Mouse (Mus musculus) hindbrain, embryonic 13.5 days (tissue): ENCODE results near the gene Eya2. TPM values are rescaled to one million over a fixed set of nuclear protein-coding genes. Genes with fewer than 3 reads are reported as not detected.

Source experiments
- ATAC-seq: fragments of 200-750 bp; cut with Nextera tagmentation; 2 replicates; pipeline ENCODE4 v1.8.0; 2017; ENCODE audit warnings: moderate TSS enrichment; ENCODE audit not compliant: low FRiP score
- H3K27ac ChIP-seq: fragments of 300-500 bp; sonication (generic); 2 replicates; pipeline ENCODE4 v1.5.1; 2015; ENCODE audit warnings: inconsistent platforms, mild to moderate bottlenecking, moderate library complexity
- H3K27me3 ChIP-seq: fragments of 300-500 bp; sonication (generic); 2 replicates; pipeline ENCODE4 v1.6.1; 2015; ENCODE audit warnings: mild to moderate bottlenecking, inconsistent platforms
- H3K36me3 ChIP-seq: fragments of 300-500 bp; sonication (generic); 2 replicates; pipeline ENCODE4 v1.6.1; 2015; ENCODE audit warnings: mild to moderate bottlenecking, inconsistent platforms
- H3K4me1 ChIP-seq: fragments of 300-500 bp; sonication (generic); replicated peaks from 2 replicates; pipeline ENCODE4 v1.6.1; 2015; ENCODE audit warnings: inconsistent platforms
- H3K4me2 ChIP-seq: fragments of 300-500 bp; sonication (generic); 2 replicates; pipeline ENCODE4 v1.6.1; 2015; ENCODE audit warnings: inconsistent platforms, mild to moderate bottlenecking, moderate library complexity
- H3K4me3 ChIP-seq: fragments of 300-500 bp; sonication (generic); 2 replicates; pipeline ENCODE4 v1.5.1; 2015; ENCODE audit warnings: mild to moderate bottlenecking, inconsistent platforms
- H3K9ac ChIP-seq: fragments of 300-500 bp; sonication (generic); 2 replicates; pipeline ENCODE4 v1.6.1; 2015; ENCODE audit warnings: mild to moderate bottlenecking, inconsistent platforms
- H3K9me3 ChIP-seq: fragments of 300-500 bp; sonication (generic); 2 replicates; pipeline ENCODE4 v1.6.1; 2016; ENCODE audit warnings: inconsistent platforms
- WGBS: fragments of 180-500 bp; shearing (Covaris S2); methylation state at CpG from one replicate; pipeline ENCODE4 v1.1.7; 2015; 5-methylcytosine and 5-hydroxymethylcytosine counted together
- polyA plus RNA-seq: library from polyadenylated mRNA; unstranded; fragments of >200 nt; fragmentation: Nextera tagmentation; extraction: Ambion mirVana; gene quantifications from 2 replicates; pipeline ENCODE4 v1.2.1, GENCODE M21; 2015

Eya2 gene
- polyA plus RNA-seq, 1 experiment from 2014 or later: 12.8 TPM

DNA sequence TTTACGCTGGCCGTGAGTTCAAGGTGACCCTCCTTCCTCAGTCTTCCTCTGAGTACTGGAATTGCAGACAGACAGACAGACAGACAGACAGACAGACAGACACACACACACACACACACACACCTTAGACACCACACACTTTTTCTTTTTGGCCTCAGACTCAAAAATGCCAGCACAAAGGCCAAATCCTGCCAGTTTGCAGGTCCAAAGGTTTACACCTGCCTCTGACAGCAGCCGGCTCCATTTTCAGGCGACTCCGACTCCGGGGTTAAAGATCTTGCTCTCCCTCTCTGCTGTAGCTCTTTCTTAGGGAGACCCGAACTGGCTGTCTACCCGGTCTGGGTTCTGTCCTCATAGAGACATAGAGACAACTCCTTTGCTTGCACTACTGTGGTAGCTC, 30.7 kb upstream of the Eya2 start:
- Histone ChIP-seq H3K4me2 (0 out of 2 replicates have a peak overlapping the region, but pooled peaks have one; percentile 86), H3K4me1 (peaks cover 35% of the 10 kb centered on the region), H3K27me3 (0 out of 2 replicates have a peak, but pooled peaks cover 14% of the 10 kb centered on the region), H3K4me3 (no peak overlapping the region), H3K27ac (peak overlapping the region; percentile 52; the same call in 1 of the 2 replicates), H3K9me3 (no peaks in the 10 kb centered on the region), H3K9ac (no peak overlapping the region), H3K36me3 (no peaks in the 10 kb centered on the region)
- 66% methylated on average over 8 of the region's 8 CpGs for WGBS
- no peak for ATAC-seq

DNA sequence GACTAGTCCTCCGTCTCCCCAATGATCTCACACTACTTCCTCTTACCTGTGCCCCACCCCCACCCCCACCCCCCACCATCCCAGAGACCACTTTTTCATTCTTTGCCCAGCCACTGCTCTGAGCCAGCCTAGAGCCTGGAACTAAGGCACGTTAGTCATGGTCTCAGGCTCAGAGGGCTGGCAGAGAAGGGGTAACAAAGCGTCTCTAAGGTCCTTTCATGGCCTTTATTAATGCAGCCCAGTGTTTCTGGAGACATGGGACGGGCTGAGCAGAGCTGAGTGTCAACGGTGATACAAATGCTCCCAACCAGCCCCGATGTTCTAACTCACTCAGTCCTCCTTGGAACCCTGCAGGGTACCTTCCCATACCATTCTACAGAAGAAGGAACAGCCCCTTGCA, 30.2 kb upstream of the Eya2 start:
- peaks cover 30% of the 10 kb centered on the region for H3K4me1 ChIP-seq
- H3K4me3 ChIP-seq: no peak overlapping the region
- no peaks in the 10 kb centered on the region for H3K36me3 ChIP-seq
- ATAC-seq: peak; percentile 53; the same call in 1 of the 2 replicates
- H3K9me3 ChIP-seq: no peaks in the 10 kb centered on the region
- no peak overlapping the region for H3K4me2 ChIP-seq
- H3K27ac ChIP-seq: peak overlapping the region; percentile 41; the same call in 1 of the 2 replicates
- no peak overlapping the region for H3K9ac ChIP-seq
- 15% methylated on average over 6 of the region's 6 CpGs for WGBS
- H3K27me3 ChIP-seq: 0 out of 2 replicates have a peak, but pooled peaks cover 14% of the 10 kb centered on the region

- Histone ChIP-seq H3K4me3 (no peak overlapping the region), H3K36me3 (no peaks in the 10 kb centered on the region), H3K27me3 (0 out of 2 replicates have a peak, but pooled peaks cover 9% of the 10 kb centered on the region), H3K9me3 (no peaks in the 10 kb centered on the region), H3K27ac (no peak overlapping the region), H3K4me1 (peaks cover 25% of the 10 kb centered on the region), H3K4me2 (no peak overlapping the region), H3K9ac (no peak overlapping the region)
- 78% methylated on average over 6 of the region's 6 CpGs for WGBS
- ATAC-seq: no peak
These were observed 27.9 kb upstream of the Eya2 start for GRCm38 (mm10) chr2:165566898-165567297.

DNA sequence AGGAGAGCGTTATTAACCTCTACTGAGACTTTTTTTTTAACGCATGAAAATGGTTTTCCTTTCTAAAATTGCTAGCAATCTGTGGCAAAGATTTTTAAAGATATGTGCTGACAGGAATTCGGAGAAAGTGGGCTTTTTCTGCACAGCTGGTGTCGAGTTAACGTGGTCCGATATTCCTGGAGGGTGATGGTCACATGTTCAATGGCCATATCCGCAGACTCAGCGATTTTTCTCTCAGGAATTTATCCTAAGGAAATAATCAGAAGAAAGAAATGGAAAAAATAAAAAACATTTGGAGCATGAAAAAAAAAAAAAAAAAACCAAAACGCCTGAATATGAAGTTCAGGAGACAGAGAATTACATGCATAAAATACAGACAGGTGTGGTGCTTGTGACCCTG, 27.0 kb upstream of the Eya2 start:
- H3K27me3 ChIP-seq: 0 out of 2 replicates have a peak, but pooled peaks cover 9% of the 10 kb centered on the region
- 67% methylated on average over 9 of the region's 9 CpGs for WGBS
- H3K9me3 ChIP-seq: no peaks in the 10 kb centered on the region
- no peaks in the 10 kb centered on the region for H3K36me3 ChIP-seq
- H3K4me1 ChIP-seq: peaks cover 25% of the 10 kb centered on the region
- H3K4me2 ChIP-seq: no peak overlapping the region
- no peak overlapping the region for H3K4me3 ChIP-seq
- H3K27ac ChIP-seq: no peak overlapping the region
- H3K9ac ChIP-seq: no peak overlapping the region
- no peak for ATAC-seq

- no peak for ATAC-seq
- Histone ChIP-seq H3K4me2 (no peak overlapping the region), H3K27ac (no peak overlapping the region), H3K36me3 (no peaks in the 10 kb centered on the region), H3K4me3 (no peak overlapping the region), H3K9me3 (no peaks in the 10 kb centered on the region), H3K4me1 (peaks cover 15% of the 10 kb centered on the region), H3K27me3 (0 out of 2 replicates have a peak, but pooled peaks cover 9% of the 10 kb centered on the region), H3K9ac (no peak overlapping the region)
- WGBS: 32% methylated on average over 6 of the region's 6 CpGs
These were observed 25.9 kb upstream of the Eya2 start for GRCm38 (mm10) chr2:165568911-165569310.

- ATAC-seq: no peak
- Histone ChIP-seq H3K4me3 (no peak overlapping the region), H3K4me1 (no peaks in the 10 kb centered on the region), H3K36me3 (no peaks in the 10 kb centered on the region), H3K27ac (no peak overlapping the region), H3K27me3 (no peaks in the 10 kb centered on the region), H3K4me2 (no peak overlapping the region), H3K9me3 (no peaks in the 10 kb centered on the region), H3K9ac (no peak overlapping the region)
- WGBS: 59% methylated on average over 4 of the region's 4 CpGs
These were observed 23.5 kb upstream of the Eya2 start for GRCm38 (mm10) chr2:165571216-165571778.

- H3K36me3 ChIP-seq: no peaks in the 10 kb centered on the region
- H3K4me1 ChIP-seq: peaks cover 11% of the 10 kb centered on the region
- no peaks in the 10 kb centered on the region for H3K9me3 ChIP-seq
- WGBS: 58% methylated on average over 8 of the region's 8 CpGs
- no peak overlapping the region for H3K9ac ChIP-seq
- no peak overlapping the region for H3K4me2 ChIP-seq
- H3K27me3 ChIP-seq: 0 out of 2 replicates have a peak, but pooled peaks cover under 1% of the 10 kb centered on the region
- H3K27ac ChIP-seq: peak overlapping the region; percentile 40; the same call in 1 of the 2 replicates
- ATAC-seq: no peak
- H3K4me3 ChIP-seq: no peak overlapping the region
These were observed 11.8 kb upstream of the Eya2 start for GRCm38 (mm10) chr2:165583044-165583443.

DNA sequence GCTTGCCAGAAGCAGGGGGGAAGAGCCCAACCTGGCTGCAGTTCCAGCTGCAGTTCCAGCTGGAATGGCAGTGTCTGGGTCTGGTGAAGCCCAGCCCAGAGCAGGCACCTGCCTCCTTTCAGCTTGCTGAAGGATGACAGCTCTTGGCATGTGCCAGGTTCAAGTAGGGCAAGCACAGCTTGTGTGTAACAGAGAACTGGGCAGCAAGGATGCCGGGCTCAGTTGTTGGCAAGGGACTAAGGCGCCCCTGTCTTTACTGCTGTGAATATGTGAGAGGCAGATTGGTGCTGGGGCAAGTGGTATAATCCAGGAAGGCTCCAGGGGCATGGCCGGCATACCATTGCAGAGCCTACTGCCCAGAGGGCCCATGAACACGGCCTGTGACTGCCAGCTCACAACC, 11.3 kb upstream of the Eya2 start:
- WGBS: 82% methylated on average over 4 of the region's 4 CpGs
- H3K4me2 ChIP-seq: no peak overlapping the region
- 0 out of 2 replicates have a peak, but pooled peaks cover 3% of the 10 kb centered on the region for H3K27me3 ChIP-seq
- no peak overlapping the region for H3K9ac ChIP-seq
- H3K4me1 ChIP-seq: peaks cover 11% of the 10 kb centered on the region
- peak overlapping the region; percentile 40; the same call in 1 of the 2 replicates for H3K27ac ChIP-seq
- H3K4me3 ChIP-seq: no peak overlapping the region
- H3K9me3 ChIP-seq: no peaks in the 10 kb centered on the region
- H3K36me3 ChIP-seq: no peaks in the 10 kb centered on the region
- no peak; the same call in 1 of the 2 replicates for ATAC-seq

GRCm38 (mm10) chr2:165584563-165584962, 10.3 kb upstream of the Eya2 start:
- 76% methylated on average over 3 of the region's 3 CpGs for WGBS
- no peak for ATAC-seq
- no peak overlapping the region for H3K9ac ChIP-seq

DNA sequence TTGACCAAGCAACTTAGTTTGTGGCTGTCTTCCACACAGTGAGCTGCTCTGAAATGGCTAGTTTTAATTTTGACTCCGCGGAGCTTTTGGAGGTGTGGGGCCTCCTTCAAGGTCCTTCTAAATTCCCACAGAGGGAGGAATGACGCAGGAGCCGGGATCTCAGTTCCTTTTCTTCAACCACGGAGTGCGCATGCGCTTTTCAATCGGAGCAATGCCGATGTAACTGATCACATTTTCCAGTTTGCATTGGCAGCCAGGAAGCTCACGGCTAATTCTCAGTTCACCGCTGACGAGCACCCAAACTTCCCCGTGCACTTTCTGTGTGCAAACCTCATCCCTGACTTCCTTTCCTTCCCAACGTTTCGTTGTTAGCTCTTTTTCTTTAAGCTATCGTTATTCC, 4.1 kb upstream of the Eya2 start:
- peaks cover 14% of the 10 kb centered on the region for H3K4me1 ChIP-seq
- H3K27me3 ChIP-seq: peaks cover 21% of the 10 kb centered on the region
- WGBS: 86% methylated on average over 16 of the region's 16 CpGs
- no peaks in the 10 kb centered on the region for H3K9me3 ChIP-seq
- H3K27ac ChIP-seq: no peak overlapping the region
- no peak overlapping the region for H3K9ac ChIP-seq
- H3K4me2 ChIP-seq: no peak overlapping the region
- H3K36me3 ChIP-seq: no peaks in the 10 kb centered on the region
- no peak overlapping the region for H3K4me3 ChIP-seq
- no peak for ATAC-seq

More at GRCm38 (mm10) chr2:165584563-165584962, 10.3 kb upstream of the Eya2 start:
- Histone ChIP-seq H3K4me3 (no peak overlapping the region), H3K27me3 (0 out of 2 replicates have a peak, but pooled peaks cover 3% of the 10 kb centered on the region), H3K36me3 (no peaks in the 10 kb centered on the region), H3K4me2 (no peak overlapping the region), H3K9me3 (no peaks in the 10 kb centered on the region), H3K4me1 (peaks cover 11% of the 10 kb centered on the region), H3K27ac (no peak overlapping the region)

- Histone ChIP-seq H3K4me2 (no peak overlapping the region), H3K9me3 (no peaks in the 10 kb centered on the region), H3K27me3 (peaks cover 19% of the 10 kb centered on the region), H3K4me1 (peaks cover 37% of the 10 kb centered on the region), H3K4me3 (no peak overlapping the region), H3K27ac (no peak overlapping the region), H3K9ac (no peak overlapping the region), H3K36me3 (no peaks in the 10 kb centered on the region)
- WGBS: 89% methylated on average over 2 of the region's 2 CpGs
- no peak for ATAC-seq
These were observed 1.1 kb upstream of the Eya2 start for GRCm38 (mm10) chr2:165593763-165594162.

GRCm38 (mm10) chr2:165595676-165596070, 841 bp downstream of the Eya2 start:
- Histone ChIP-seq H3K27me3 (peaks cover 23% of the 10 kb centered on the region), H3K4me1 (peaks cover 40% of the 10 kb centered on the region), H3K27ac (peak overlapping the region; percentile 73), H3K9ac (peak overlapping the region; percentile 83; the same call in 1 of the 2 replicates), H3K9me3 (no peaks in the 10 kb centered on the region), H3K4me2 (peak overlapping the region; percentile 97), H3K4me3 (peak overlapping the region; percentile 65), H3K36me3 (no peaks in the 10 kb centered on the region)
- 2% methylated on average over 13 of the region's 13 CpGs for WGBS
- no peak for ATAC-seq

GRCm38 (mm10) chr2:165596141-165596540, 1.3 kb downstream of the Eya2 start:
- Histone ChIP-seq H3K4me2 (peak overlapping the region; percentile 97), H3K9me3 (no peaks in the 10 kb centered on the region), H3K4me3 (peak overlapping the region; percentile 65), H3K27ac (peak overlapping the region; percentile 73; the same call in 1 of the 2 replicates), H3K4me1 (peaks cover 45% of the 10 kb centered on the region), H3K9ac (peak overlapping the region; percentile 46; the same call in 1 of the 2 replicates), H3K36me3 (no peaks in the 10 kb centered on the region), H3K27me3 (peaks cover 23% of the 10 kb centered on the region)
- 16% methylated on average over 11 of the region's 11 CpGs for WGBS
- no peak for ATAC-seq
